Mouse (Mus musculus) lung, adult 2 months (tissue): ENCODE data around the gene Epsti1. TPM values are rescaled to one million over a fixed set of nuclear protein-coding genes. Genes with fewer than 3 reads are reported as not detected.

Source experiments
- DNase-seq: peaks from one replicate; pipeline ENCODE4 v3.0.0; 2022
- H3K4me1 ChIP-seq: fragments of 200-500 bp; 2 replicates; pipeline ENCODE4 v1.6.1; 2011; ENCODE audit warnings: low read length; ENCODE audit not compliant: control insufficient read depth, insufficient read depth
- H3K4me3 ChIP-seq: fragments of 200-500 bp; replicated peaks from 2 replicates; pipeline ENCODE3; 2011; ENCODE audit warnings: low read depth, mild to moderate bottlenecking, control low read depth, low read length; ENCODE audit errors: extremely low read depth
- CTCF ChIP-seq: fragments of 200-500 bp; IDR thresholded peaks from 2 replicates; pipeline ENCODE4 v1.5.1; 2011; ENCODE audit warnings: mild to moderate bottlenecking, low read length, control low read depth; ENCODE audit not compliant: insufficient read depth
- POLR2A ChIP-seq: fragments of 200-500 bp; IDR thresholded peaks from 2 replicates; pipeline ENCODE4 v1.6.1; 2011; ENCODE audit warnings: low read depth, mild to moderate bottlenecking, control low read depth, low read length, borderline replicate concordance; ENCODE audit errors: extremely low read depth
- WGBS: fragments of 180-500 bp; shearing (Covaris S2); methylation state at CpG from one replicate; pipeline ENCODE4 v1.1.7; 2018; 5-methylcytosine and 5-hydroxymethylcytosine counted together
- polyA plus RNA-seq: library from polyadenylated mRNA; depleted of rRNA; stranded (reverse); fragments of >200 nt; gene quantifications from 2 replicates; pipeline ENCODE4 v1.2.3, GENCODE M21; 2012

The Epsti1 gene
- polyA plus RNA-seq, 1 experiment = 4.2 TPM

GRCm38 (mm10) chr14:77997731-77998130 lies 93.7 kb downstream of the Epsti1 start:
- Histone ChIP-seq H3K4me3 (no peak overlapping the region), H3K4me1 (no peaks in the 10 kb centered on the region)
- DNase-seq = no peak
- TF ChIP-seq POLR2A (no peak), CTCF (no peak)

- 64% methylated on average over 4 of the region's 4 CpGs for WGBS
- H3K4me3 ChIP-seq = no peak overlapping the region
- no peaks in the 10 kb centered on the region for H3K4me1 ChIP-seq
- DNase-seq = no peak
- TF ChIP-seq CTCF (no peak), POLR2A (no peak)
These were observed 100.4 kb downstream of the Epsti1 start for GRCm38 (mm10) chr14:78004486-78004885.

GRCm38 (mm10) chr14:78008019-78008418 lies 104.0 kb downstream of the Epsti1 start:
- H3K4me3 ChIP-seq = no peak overlapping the region
- H3K4me1 ChIP-seq = no peaks in the 10 kb centered on the region
- DNase-seq = no peak
- TF ChIP-seq CTCF (no peak), POLR2A (no peak)
- WGBS = 34% methylated on average over 6 of the region's 6 CpGs

DNA sequence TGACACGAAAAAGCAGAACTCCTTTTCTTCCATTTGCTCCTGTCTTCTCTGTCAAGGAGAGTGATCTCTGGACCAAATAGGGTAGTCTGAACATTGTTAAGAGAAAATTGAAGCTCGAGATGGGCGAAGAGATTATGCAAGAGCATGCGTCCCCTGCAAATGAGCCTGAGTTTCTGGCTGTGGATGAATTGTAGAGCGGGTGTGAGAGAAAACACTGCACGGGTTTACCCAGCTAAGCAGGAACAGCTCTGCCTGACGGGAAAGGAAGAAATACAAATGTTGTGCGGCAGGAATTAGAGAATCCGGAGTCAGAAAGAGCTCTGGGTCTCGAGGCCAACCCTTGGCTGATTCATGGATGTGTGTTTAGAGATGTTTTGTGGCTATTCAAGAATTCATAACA lies 107.8 kb downstream of the Epsti1 start:
- TF ChIP-seq CTCF = no peak
- no peak for TF ChIP-seq POLR2A
- WGBS = 19% methylated on average over 10 of the region's 10 CpGs
- no peak for DNase-seq
- no peak overlapping the region for H3K4me3 ChIP-seq
- H3K4me1 ChIP-seq = no peaks in the 10 kb centered on the region

DNA sequence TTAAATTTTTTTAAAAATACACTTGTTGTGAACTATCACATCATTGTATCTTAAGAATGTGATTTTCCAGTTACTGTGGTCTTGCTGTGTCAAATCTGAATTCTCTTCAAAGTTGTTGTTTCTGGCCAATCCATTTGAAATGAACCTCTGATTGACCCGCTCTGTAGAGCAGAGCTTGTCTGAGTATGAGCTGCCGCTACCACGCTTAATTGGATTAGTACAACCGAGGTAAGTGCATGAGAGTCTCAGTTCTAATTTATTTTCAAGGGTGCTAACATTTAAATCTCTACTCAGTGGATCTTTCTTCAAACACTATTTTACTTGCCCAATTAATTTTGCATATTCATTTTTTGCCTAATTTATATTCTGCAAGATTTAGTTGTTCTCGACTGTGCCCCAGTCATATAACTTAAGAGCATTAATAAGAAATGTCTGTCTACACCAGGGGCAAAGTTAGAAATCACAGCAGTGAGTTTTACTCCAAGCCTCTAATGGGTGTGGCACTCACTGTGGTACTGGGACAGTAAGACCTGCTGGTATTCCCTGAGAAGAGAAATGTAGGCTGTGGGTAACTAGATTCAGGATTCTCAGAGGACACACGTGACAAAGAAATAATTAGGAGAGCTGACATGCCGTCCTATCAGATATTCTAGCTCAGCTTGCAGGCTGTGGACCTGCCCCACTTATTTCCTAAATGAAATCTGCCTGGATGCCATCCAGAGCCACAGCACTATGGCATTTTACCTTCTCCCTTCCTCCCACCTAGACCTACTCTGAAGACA lies 111.7 kb downstream of the Epsti1 start:
- TF ChIP-seq CTCF (no peak), POLR2A (no peak)
- WGBS = 85% methylated on average over 7 of the region's 7 CpGs

DNA sequence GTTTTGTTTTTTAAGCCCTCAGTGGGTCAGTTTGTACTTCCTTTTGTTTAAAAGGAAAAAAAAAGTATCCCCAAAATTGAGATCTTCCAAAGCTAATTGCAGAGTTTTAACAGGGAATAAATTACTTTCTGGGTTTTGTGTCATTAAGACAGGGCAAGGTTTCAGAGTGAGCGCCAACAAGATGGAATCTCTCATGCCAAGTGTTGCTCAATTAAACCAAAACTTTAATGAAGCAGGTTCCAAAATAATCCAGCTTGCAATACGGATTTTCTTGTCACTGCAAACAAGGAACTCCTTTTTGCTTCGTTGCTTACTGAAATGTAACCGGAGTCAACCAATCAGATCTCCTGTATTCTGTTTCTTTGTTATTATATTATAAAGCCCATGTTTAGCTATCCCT lies 112.4 kb downstream of the Epsti1 start:
- Histone ChIP-seq H3K4me3 (no peak overlapping the region), H3K4me1 (no peaks in the 10 kb centered on the region)
- TF ChIP-seq CTCF (no peak), POLR2A (no peak)
- no peak for DNase-seq
- WGBS = 68% methylated on average over 4 of the region's 4 CpGs

More for the DNA sequence above, 111.7 kb downstream of the Epsti1 start:
- Histone ChIP-seq H3K4me3 (no peak overlapping the region), H3K4me1 (no peaks in the 10 kb centered on the region)
- DNase-seq = no peak

- H3K4me3 ChIP-seq = no peak overlapping the region
- H3K4me1 ChIP-seq = no peaks in the 10 kb centered on the region
- TF ChIP-seq CTCF (no peak), POLR2A (no peak)
- DNase-seq = no peak
- WGBS = 38% methylated on average over 8 of the region's 8 CpGs
These were observed 115.9 kb downstream of the Epsti1 start for GRCm38 (mm10) chr14:78019935-78020334.

DNA sequence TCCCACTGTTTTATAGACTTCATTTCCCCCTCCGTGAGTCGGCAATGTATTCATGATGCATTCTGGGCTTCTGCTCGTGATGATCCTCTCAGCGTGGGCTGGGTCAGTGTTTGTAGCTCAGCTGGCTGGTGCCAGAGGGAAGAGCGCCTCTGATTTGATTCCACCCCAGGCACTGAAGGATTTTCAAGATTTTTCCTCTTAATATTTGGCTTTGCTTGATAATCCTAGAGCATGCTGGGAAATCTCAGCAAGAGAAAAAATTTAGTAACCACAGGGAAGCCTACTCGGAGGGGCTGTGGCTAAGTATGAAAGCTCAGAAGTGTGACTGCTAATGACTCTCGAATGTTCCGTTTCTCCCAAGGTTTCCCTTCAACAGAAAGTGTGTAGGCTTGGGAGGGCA lies 134.8 kb downstream of the Epsti1 start:
- 73% methylated on average over 8 of the region's 8 CpGs for WGBS
- TF ChIP-seq POLR2A (no peak), CTCF (no peak)
- Histone ChIP-seq H3K4me1 (no peaks in the 10 kb centered on the region), H3K4me3 (no peak overlapping the region)
- DNase-seq = no peak

- TF ChIP-seq POLR2A (no peak), CTCF (no peak)
- 76% methylated on average over 6 of the region's 6 CpGs for WGBS
- DNase-seq = no peak
- Histone ChIP-seq H3K4me3 (no peak overlapping the region), H3K4me1 (no peaks in the 10 kb centered on the region)
These were observed 136.6 kb downstream of the Epsti1 start for GRCm38 (mm10) chr14:78040643-78041042.

GRCm38 (mm10) chr14:78041886-78042526 lies 138.0 kb downstream of the Epsti1 start:
- TF ChIP-seq POLR2A (no peak), CTCF (no peak)
- Histone ChIP-seq H3K4me1 (no peaks in the 10 kb centered on the region), H3K4me3 (no peak overlapping the region)
- WGBS = 72% methylated on average over 11 of the region's 11 CpGs
- no peak for DNase-seq
